Mouse (Mus musculus) hindbrain, embryonic 15.5 days (tissue): ENCODE data around the gene Abcd1. TPM values are rescaled to one million over a fixed set of nuclear protein-coding genes. Genes with fewer than 3 reads are reported as not detected.

Experiments
- ATAC-seq: fragments of 200-750 bp; cut with Nextera tagmentation; 2 replicates; pipeline ENCODE4 v1.8.0; 2017; ENCODE audit warnings: low read depth, moderate number of reproducible peaks, moderate TSS enrichment; ENCODE audit not compliant: low FRiP score
- H3K27ac ChIP-seq: fragments of 300-500 bp; sonication (generic); replicated peaks from 2 replicates; pipeline ENCODE4 v1.5.1; 2015; ENCODE audit warnings: mild to moderate bottlenecking, inconsistent platforms
- H3K27me3 ChIP-seq: fragments of 300-500 bp; sonication (generic); 2 replicates; pipeline ENCODE4 v1.6.1; 2015; ENCODE audit warnings: control low read depth, inconsistent platforms
- H3K36me3 ChIP-seq: fragments of 300-500 bp; sonication (generic); 2 replicates; pipeline ENCODE4 v1.6.1; 2015; ENCODE audit warnings: control low read depth, inconsistent platforms
- H3K4me1 ChIP-seq: fragments of 300-500 bp; sonication (generic); replicated peaks from 2 replicates; pipeline ENCODE4 v1.6.1; 2015; ENCODE audit warnings: control low read depth, inconsistent platforms
- H3K4me2 ChIP-seq: fragments of 300-500 bp; sonication (generic); 2 replicates; pipeline ENCODE4 v1.6.1; 2015; ENCODE audit warnings: moderate library complexity, mild to moderate bottlenecking, inconsistent platforms
- H3K4me3 ChIP-seq: fragments of 300-500 bp; sonication (generic); 2 replicates; pipeline ENCODE4 v1.5.1; 2015; ENCODE audit warnings: mild to moderate bottlenecking, inconsistent platforms
- H3K9ac ChIP-seq: fragments of 300-500 bp; sonication (generic); 2 replicates; pipeline ENCODE4 v1.6.1; 2015; ENCODE audit warnings: inconsistent platforms
- H3K9me3 ChIP-seq: fragments of 300-500 bp; sonication (generic); 2 replicates; pipeline ENCODE4 v1.6.1; 2016; ENCODE audit warnings: control low read depth, inconsistent platforms
- WGBS: fragments of 180-500 bp; shearing (Covaris S2); methylation state at CpG from one replicate; pipeline ENCODE4 v1.1.7; 2015; 5-methylcytosine and 5-hydroxymethylcytosine counted together
- polyA plus RNA-seq: library from polyadenylated mRNA; unstranded; fragments of >200 nt; fragmentation: Nextera tagmentation; extraction: Ambion mirVana; gene quantifications from 2 replicates; pipeline ENCODE4 v1.2.1, GENCODE M21; 2015

Abcd1 gene
- polyA plus RNA-seq, 1 experiment from 2014 or later = 13.9 TPM

DNA sequence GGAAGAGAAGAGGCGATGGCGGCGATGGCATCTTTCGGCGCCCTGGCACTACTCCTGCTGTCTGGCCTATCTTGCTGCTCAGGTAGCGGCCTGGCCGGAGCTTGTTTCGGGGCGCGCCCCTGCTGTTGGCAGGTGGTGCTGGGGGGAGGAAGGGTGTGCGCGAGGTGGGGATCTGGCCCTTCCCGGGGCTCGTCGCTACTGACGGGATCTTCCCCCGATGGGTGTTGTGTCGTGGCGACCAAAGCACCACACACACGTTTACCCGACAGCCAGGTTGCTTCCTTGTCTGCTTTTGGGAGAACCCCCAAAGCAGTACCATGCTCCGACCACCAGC is 70.8 kb downstream of the Abcd1 start:
- Histone ChIP-seq H3K4me2 (peak overlapping the region; percentile 59), H3K4me3 (peak overlapping the region; percentile 64), H3K27me3 (no peaks in the 10 kb centered on the region), H3K27ac (peak overlapping the region; percentile 87), H3K9ac (peak overlapping the region; percentile 78), H3K36me3 (peaks cover 4% of the 10 kb centered on the region; the same call in 1 of the 2 replicates), H3K4me1 (peaks cover 26% of the 10 kb centered on the region), H3K9me3 (no peaks in the 10 kb centered on the region)
- ATAC-seq = peak; percentile 43; the same call in 1 of the 2 replicates
- 23% methylated on average over 21 of the region's 22 CpGs for WGBS

Other genes starting within 250 kb of the Abcd1 start
- 24.3 and 25.8 TPM in 2 replicates for gene Bgn, start 233.0 kb upstream of the Abcd1 start, polyA plus RNA-seq
- 6.6 and 8.6 TPM in 2 replicates for gene Atp2b3, start 213.5 kb upstream of the Abcd1 start, polyA plus RNA-seq
- gene Dusp9, start 77.2 kb upstream of the Abcd1 start, polyA plus RNA-seq = 0.82 and 1.0 TPM in 2 replicates
- gene Pnck, start 56.5 kb upstream of the Abcd1 start, polyA plus RNA-seq = 162 and 175 TPM in 2 replicates
- gene Slc6a8, start 43.4 kb upstream of the Abcd1 start, polyA plus RNA-seq = 6.7 and 7.0 TPM in 2 replicates
- gene Bcap31, start 422 bp upstream of the Abcd1 start, polyA plus RNA-seq = 134 and 137 TPM in 2 replicates
- gene Plxnb3, start 40.5 kb downstream of the Abcd1 start, polyA plus RNA-seq = 0.79 and 1.1 TPM in 2 replicates
- 1.4 and 1.9 TPM in 2 replicates for gene Srpk3, start 57.8 kb downstream of the Abcd1 start, polyA plus RNA-seq
- 252 and 268 TPM in 2 replicates for gene Idh3g, start 70.3 kb downstream of the Abcd1 start, polyA plus RNA-seq
- gene Ssr4, start 70.4 kb downstream of the Abcd1 start, polyA plus RNA-seq = 143 and 154 TPM in 2 replicates
- gene Pdzd4, start 108.4 kb downstream of the Abcd1 start, polyA plus RNA-seq = 4.5 and 4.7 TPM in 2 replicates
- gene Avpr2, start 175.5 kb downstream of the Abcd1 start, polyA plus RNA-seq = 0.17 and 0.18 TPM in 2 replicates
- 85.5 and 126 TPM in 2 replicates for gene L1cam, start 179.5 kb downstream of the Abcd1 start, polyA plus RNA-seq
- gene Arhgap4, start 205.3 kb downstream of the Abcd1 start, polyA plus RNA-seq = 3.5 and 3.6 TPM in 2 replicates
- 93.3 and 98.4 TPM in 2 replicates for gene Naa10, start 205.3 kb downstream of the Abcd1 start, polyA plus RNA-seq
- gene Renbp, start 214.3 kb downstream of the Abcd1 start, polyA plus RNA-seq = 13.3 and 14.1 TPM in 2 replicates
- 46.4 and 47.1 TPM in 2 replicates for gene Hcfc1, start 249.8 kb downstream of the Abcd1 start, polyA plus RNA-seq